In the genomic region with DNA sequence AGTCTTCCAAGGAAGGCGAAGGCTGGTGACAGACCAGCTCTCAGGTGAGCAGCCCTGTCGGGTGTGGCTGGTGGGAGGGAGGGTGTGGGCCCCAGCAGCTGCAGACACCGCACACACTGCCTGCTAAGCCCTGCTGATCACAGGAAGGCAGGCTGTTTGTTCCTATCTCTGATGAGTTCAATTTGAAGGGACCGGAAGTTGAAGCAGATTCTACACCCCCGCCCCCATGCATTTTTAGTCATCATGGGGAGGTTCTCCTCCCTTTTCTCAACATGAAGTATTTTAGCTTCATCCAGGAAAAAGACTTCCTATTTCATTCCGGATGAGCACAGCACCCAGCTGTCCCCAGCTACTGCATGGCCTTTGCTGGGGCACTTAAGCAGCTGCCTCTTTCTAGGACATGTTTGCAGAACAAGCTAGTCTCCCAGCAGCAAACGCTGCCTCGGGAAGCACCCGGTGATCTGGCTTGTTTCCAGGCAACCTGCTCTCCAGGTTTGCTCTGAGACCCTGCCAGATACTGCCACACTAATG, we compare ENCODE assay signal across 10 mouse cellular contexts. TPM values are rescaled to one million over a fixed set of nuclear protein-coding genes. Genes with fewer than 3 reads are reported as not detected.
DNase-seq lines count a peak whose midpoint lies in the region; ATAC-seq lines count a peak whose summit lies in the region.
"Had no signal": no experiment of that assay in that cellular context is flagged by ENCODE, and none has a peak within 500 bp of the region (broad histone marks: within the 10 kb centered on the region; RNA-seq: fewer than 3 reads in every experiment).

No protein-coding gene starts in this region.

- peak overlapping the region; percentile 40; the same call in 1 of the 2 replicates for H3K27ac ChIP-seq in hindbrain, embryonic 13.5 days
- H3K27ac ChIP-seq in hindbrain, embryonic 12.5 days = no peak overlapping the region
- H3K27ac ChIP-seq in kidney, embryonic 14.5 days (ENCODE audit: low read depth, low read length) = no peak overlapping the region
- H3K27ac ChIP-seq: embryonic facial prominence, embryonic 12.5 days; kidney, postnatal 0 days had no signal

- no peak overlapping the region for H3K4me2 ChIP-seq in hindbrain, embryonic 13.5 days
- no peak overlapping the region for H3K4me2 ChIP-seq in hindbrain, embryonic 12.5 days (replicated peaks)
- H3K4me2 ChIP-seq in kidney, embryonic 14.5 days (replicated peaks; ENCODE audit: low read depth, low read length) = no peak overlapping the region
- H3K4me2 ChIP-seq: embryonic facial prominence, embryonic 12.5 days had no signal

- peak; percentile 37 to 49 for DNase-seq in cerebellum, postnatal 36 days
- peak; percentile 21 for DNase-seq in lung, postnatal 10 days
- DNase-seq in urinary bladder, adult 2 months (ENCODE audit: low spot score) = no peak
- no peak for DNase-seq in gastrocnemius, postnatal 36 days

- 81% methylated on average over 9 of the region's 9 CpGs for WGBS in hindbrain, embryonic 13.5 days
- 83% methylated on average over 9 of the region's 9 CpGs for WGBS in hindbrain, embryonic 12.5 days
- 67% methylated on average over 9 of the region's 9 CpGs for WGBS in kidney, embryonic 14.5 days

- H3K36me3 ChIP-seq in hindbrain, embryonic 13.5 days = peaks cover 54% of the 10 kb centered on the region
- H3K36me3 ChIP-seq in hindbrain, embryonic 12.5 days = peaks cover 67% of the 10 kb centered on the region
- peaks cover 12% of the 10 kb centered on the region; the same call in 1 of the 2 replicates for H3K36me3 ChIP-seq in kidney, embryonic 14.5 days (ENCODE audit: control insufficient read depth, insufficient read depth, low read length)

- H3K4me3 ChIP-seq in hindbrain, embryonic 13.5 days = no peak overlapping the region
- H3K4me3 ChIP-seq in hindbrain, embryonic 12.5 days = no peak overlapping the region
- H3K4me3 ChIP-seq in kidney, embryonic 14.5 days (ENCODE audit: low read length) = no peak overlapping the region
- H3K4me3 ChIP-seq: embryonic facial prominence, embryonic 12.5 days had no signal

- no peak for ATAC-seq in hindbrain, embryonic 13.5 days (ENCODE audit: low FRiP score)
- ATAC-seq in hindbrain, embryonic 12.5 days (ENCODE audit: low FRiP score) = no peak
- peak; percentile 90 for ATAC-seq in CD4-positive, CD25-positive, alpha-beta regulatory T cell, adult 4 months
- ATAC-seq in kidney, embryonic 14.5 days (ENCODE audit: low FRiP score, low TSS enrichment) = no peak

- peaks cover 12% of the 10 kb centered on the region for H3K4me1 ChIP-seq in hindbrain, embryonic 13.5 days (replicated peaks)
- H3K4me1 ChIP-seq in hindbrain, embryonic 12.5 days = no peaks in the 10 kb centered on the region
- no peaks in the 10 kb centered on the region for H3K4me1 ChIP-seq in kidney, embryonic 14.5 days (ENCODE audit: control insufficient read depth, insufficient read depth, low read length)
- H3K4me1 ChIP-seq: embryonic facial prominence, embryonic 12.5 days had no signal

- intact Hi-C loops in gastrocnemius, postnatal 36 days (cut with DNase I) = no loop called here

- H3K9ac ChIP-seq in hindbrain, embryonic 13.5 days = no peak overlapping the region
- no peak overlapping the region for H3K9ac ChIP-seq in hindbrain, embryonic 12.5 days
- no peak overlapping the region for H3K9ac ChIP-seq in kidney, embryonic 14.5 days (ENCODE audit: low read depth, low read length)
- H3K9ac ChIP-seq: embryonic facial prominence, embryonic 12.5 days had no signal

- H3K9me3 ChIP-seq in hindbrain, embryonic 13.5 days = no peaks in the 10 kb centered on the region
- no peaks in the 10 kb centered on the region for H3K9me3 ChIP-seq in hindbrain, embryonic 12.5 days (replicated peaks)
- H3K9me3 ChIP-seq in kidney, embryonic 14.5 days (ENCODE audit: control insufficient read depth, low read length) = no peaks in the 10 kb centered on the region
- H3K9me3 ChIP-seq: embryonic facial prominence, embryonic 12.5 days had no signal

- H3K27me3 ChIP-seq in hindbrain, embryonic 13.5 days = no peaks in the 10 kb centered on the region
- H3K27me3 ChIP-seq in hindbrain, embryonic 12.5 days = no peaks in the 10 kb centered on the region
- no peaks in the 10 kb centered on the region for H3K27me3 ChIP-seq in kidney, embryonic 14.5 days (ENCODE audit: control insufficient read depth, insufficient read depth, low read length)
- H3K27me3 ChIP-seq: embryonic facial prominence, embryonic 12.5 days had no signal

RNA-seq across cellular contexts. Expression of a gene that starts 28.0 kb away (rescaled TPM):
- polyA plus RNA-seq in hindbrain, embryonic 13.5 days (2015; fragmentation: Nextera tagmentation; extraction: Ambion mirVana) = 0.56 and 0.83 TPM in 2 replicates
- 0.83 and 1.4 TPM in 2 replicates for polyA plus RNA-seq in hindbrain, embryonic 12.5 days (2016; fragmentation: Nextera tagmentation; extraction: Ambion mirVana)
- not detected for polyA plus RNA-seq in CD4-positive, CD25-positive, alpha-beta regulatory T cell, adult 4 months (2017; shearing (Covaris generic))
- polyA plus RNA-seq in kidney, embryonic 14.5 days (2014; fragmentation: Nextera tagmentation; extraction: Ambion mirVana) = not detected in 2 replicates
- 0.10 and 0.12 TPM in 2 replicates for polyA plus RNA-seq in urinary bladder, adult 2 months (2012; rRNA removed)
- not detected for total RNA-seq in gastrocnemius, postnatal 36 days (2021)
- polyA plus RNA-seq: embryonic facial prominence, embryonic 12.5 days had no signal

RNA-seq across cellular contexts. Expression of a gene that starts 42.1 kb away (rescaled TPM):
- 54.7 and 55.2 TPM in 2 replicates for polyA plus RNA-seq in hindbrain, embryonic 13.5 days (2015; fragmentation: Nextera tagmentation; extraction: Ambion mirVana)
- 28.1 and 36.2 TPM in 2 replicates for polyA plus RNA-seq in hindbrain, embryonic 12.5 days (2016; fragmentation: Nextera tagmentation; extraction: Ambion mirVana)
- not detected for polyA plus RNA-seq in CD4-positive, CD25-positive, alpha-beta regulatory T cell, adult 4 months (2017; shearing (Covaris generic))
- 9.9 and 11.8 TPM in 2 replicates for polyA plus RNA-seq in kidney, embryonic 14.5 days (2014; fragmentation: Nextera tagmentation; extraction: Ambion mirVana)
- polyA plus RNA-seq in urinary bladder, adult 2 months (2012; rRNA removed) = 31.1 and 32.7 TPM in 2 replicates
- 1 to 10 TPM; 4.0 to 5.1 TPM for total RNA-seq in gastrocnemius, postnatal 36 days (2021)

Comparison
In these comparisons a context has a peak if more than half of its experiments do, and no peak if none do; other contexts are left out.
1. DNase-seq: peak in cerebellum, postnatal 36 days (2 of 2) and lung, postnatal 10 days (single experiment); none in urinary bladder, adult 2 months (single experiment) and gastrocnemius, postnatal 36 days (0 of 2).